Mouse (Mus musculus): Measurements from ENCODE around the gene Trio. TPM values are rescaled to one million over a fixed set of nuclear protein-coding genes. Genes with fewer than 3 reads are reported as not detected.

Gene Trio
- polyA plus RNA-seq, 1 experiment, result 0.03 TPM

GRCm38 (mm10) chr15:28024031-28024964 lies 1.4 kb downstream of the Trio start:
- peaks cover 9% of the 10 kb centered on the region for H3K4me1 ChIP-seq (ENCODE audit: control insufficient read depth)
- H3K4me3 ChIP-seq (replicated peaks), result peak overlapping the region; percentile 57
- no peaks in the 10 kb centered on the region for H3K36me3 ChIP-seq (ENCODE audit: control insufficient read depth)
- H3K9me3 ChIP-seq (ENCODE audit: control insufficient read depth, low read length), result peaks cover 2% of the 10 kb centered on the region; the same call in 1 of the 2 replicates
- H3K27me3 ChIP-seq (ENCODE audit: control insufficient read depth), result peaks cover 69% of the 10 kb centered on the region
- no peak for TF ChIP-seq TAL1 (IDR thresholded peaks at IDR 0.05; ENCODE audit: low read length)
- no peak for TF ChIP-seq GATA1 (IDR thresholded peaks at IDR 0.05; ENCODE audit: low read length)

DNA sequence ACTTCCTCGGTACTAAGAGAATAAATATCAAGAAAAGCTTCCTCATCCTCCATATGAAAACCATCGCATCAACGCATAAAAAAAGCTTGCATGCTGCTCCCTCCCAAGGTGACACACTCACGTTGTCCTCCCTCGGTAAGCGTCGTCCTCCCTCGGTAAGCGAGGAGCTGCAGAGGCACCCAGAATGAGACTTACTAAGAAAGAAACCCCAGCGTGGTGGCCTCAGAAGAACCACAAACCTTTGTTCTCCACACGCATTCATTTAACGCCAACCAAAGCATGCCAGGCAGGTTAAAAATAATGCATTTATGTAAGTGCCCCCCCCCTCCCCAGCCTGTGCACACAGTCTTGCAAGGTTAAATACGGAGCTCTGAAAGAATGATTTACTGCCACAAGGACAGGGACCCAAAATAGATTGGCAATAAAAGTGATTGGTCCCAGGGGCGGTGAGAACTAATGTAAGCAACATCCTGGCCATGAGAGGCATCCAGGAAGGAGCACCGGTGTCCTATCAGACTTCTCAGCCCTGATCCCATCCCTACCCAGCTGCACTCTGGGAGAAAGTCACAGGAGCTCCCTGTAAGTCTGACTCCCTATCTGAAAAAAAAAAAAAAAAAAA lies 3.9 kb downstream of the Trio start:
- no peak for TF ChIP-seq GATA1 (IDR thresholded peaks at IDR 0.05; ENCODE audit: low read length)
- no peak for TF ChIP-seq TAL1 (IDR thresholded peaks at IDR 0.05; ENCODE audit: low read length)
- Histone ChIP-seq H3K27me3 (ENCODE audit: control insufficient read depth) (peaks cover 57% of the 10 kb centered on the region), H3K4me3 (replicated peaks) (no peak overlapping the region), H3K9me3 (ENCODE audit: control insufficient read depth, low read length) (peaks cover 2% of the 10 kb centered on the region; the same call in 1 of the 2 replicates), H3K4me1 (ENCODE audit: control insufficient read depth) (peaks cover 9% of the 10 kb centered on the region), H3K36me3 (ENCODE audit: control insufficient read depth) (no peaks in the 10 kb centered on the region)

DNA sequence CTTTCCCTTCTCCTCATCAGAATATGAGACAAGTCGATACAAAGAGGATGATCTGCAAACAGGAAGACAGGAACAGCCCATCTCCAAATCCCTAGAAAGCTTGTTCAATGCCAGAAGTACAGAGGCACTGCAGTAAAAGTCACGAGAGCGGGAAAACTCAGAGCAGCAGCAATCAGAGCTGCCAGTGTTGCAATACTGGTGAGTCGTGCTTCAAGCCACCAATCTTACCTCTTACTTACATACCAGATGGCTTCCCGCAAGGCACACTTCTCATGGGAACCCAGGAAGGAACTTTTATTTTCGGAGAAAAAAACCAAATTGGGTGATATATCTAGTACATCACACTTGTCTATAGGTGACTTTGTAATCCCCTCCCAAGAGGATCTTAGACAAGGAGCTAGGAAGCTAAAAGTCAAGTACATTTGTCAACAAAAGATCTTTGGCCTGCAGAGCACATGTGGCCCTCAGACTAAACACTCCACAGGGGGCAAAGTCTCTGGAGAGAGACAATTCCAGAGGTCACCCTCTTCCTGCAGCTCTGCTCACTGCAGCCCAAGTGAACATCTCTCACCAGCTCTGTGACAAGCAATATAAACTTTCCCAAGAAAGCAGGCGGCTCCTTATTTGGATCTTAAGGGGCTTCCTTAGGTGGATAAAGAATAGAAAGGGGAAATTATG lies 6.1 kb downstream of the Trio start:
- TF ChIP-seq TAL1 (IDR thresholded peaks at IDR 0.05; ENCODE audit: low read length), result no peak
- TF ChIP-seq GATA1 (IDR thresholded peaks at IDR 0.05; ENCODE audit: low read length), result no peak

GRCm38 (mm10) chr15:28007516-28007915 lies 18.1 kb downstream of the Trio start:
- Histone ChIP-seq H3K27me3 (ENCODE audit: control insufficient read depth) (no peaks in the 10 kb centered on the region), H3K4me3 (replicated peaks) (no peak overlapping the region), H3K9me3 (ENCODE audit: control insufficient read depth, low read length) (no peaks in the 10 kb centered on the region), H3K4me1 (ENCODE audit: control insufficient read depth) (no peaks in the 10 kb centered on the region), H3K36me3 (ENCODE audit: control insufficient read depth) (no peaks in the 10 kb centered on the region)
- TF ChIP-seq TAL1 (IDR thresholded peaks at IDR 0.05; ENCODE audit: low read length) (no peak), GATA1 (IDR thresholded peaks at IDR 0.05; ENCODE audit: low read length) (no peak)

More for the DNA sequence above, 6.1 kb downstream of the Trio start:
- Histone ChIP-seq H3K9me3 (ENCODE audit: control insufficient read depth, low read length) (peaks cover under 1% of the 10 kb centered on the region; the same call in 1 of the 2 replicates), H3K4me3 (replicated peaks) (no peak overlapping the region), H3K4me1 (ENCODE audit: control insufficient read depth) (no peaks in the 10 kb centered on the region), H3K27me3 (ENCODE audit: control insufficient read depth) (peaks cover 35% of the 10 kb centered on the region), H3K36me3 (ENCODE audit: control insufficient read depth) (no peaks in the 10 kb centered on the region)

- no peaks in the 10 kb centered on the region for H3K4me1 ChIP-seq (ENCODE audit: control insufficient read depth)
- no peaks in the 10 kb centered on the region for H3K36me3 ChIP-seq (ENCODE audit: control insufficient read depth)
- TF ChIP-seq TAL1 (IDR thresholded peaks at IDR 0.05; ENCODE audit: low read length) (no peak), GATA1 (IDR thresholded peaks at IDR 0.05; ENCODE audit: low read length) (no peak)
- H3K27me3 ChIP-seq (ENCODE audit: control insufficient read depth), result no peaks in the 10 kb centered on the region
- no peaks in the 10 kb centered on the region for H3K9me3 ChIP-seq (ENCODE audit: control insufficient read depth, low read length)
- no peak overlapping the region for H3K4me3 ChIP-seq (replicated peaks)
These were observed 21.4 kb downstream of the Trio start for GRCm38 (mm10) chr15:28004192-28004767.

DNA sequence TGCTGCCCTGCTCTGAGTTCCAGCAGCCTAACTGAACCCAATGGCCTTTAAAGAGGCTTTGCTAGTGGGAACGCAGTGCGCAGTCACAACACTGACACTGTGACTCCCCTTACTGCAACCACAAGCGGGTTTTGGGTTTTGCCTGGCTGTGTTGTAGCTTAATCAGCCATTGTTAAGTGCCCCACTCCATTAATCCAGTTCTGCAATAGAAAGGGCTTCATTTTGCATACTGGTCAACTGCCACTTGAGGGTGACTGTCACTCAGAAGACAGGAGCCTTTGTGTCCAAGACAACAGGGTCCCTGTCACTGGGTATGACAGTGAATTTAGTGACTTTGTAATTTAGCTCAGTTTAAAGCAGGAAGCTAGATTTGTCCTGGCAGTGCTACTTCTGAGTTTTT lies 23.1 kb downstream of the Trio start:
- no peaks in the 10 kb centered on the region for H3K36me3 ChIP-seq (ENCODE audit: control insufficient read depth)
- H3K9me3 ChIP-seq (ENCODE audit: control insufficient read depth, low read length), result no peaks in the 10 kb centered on the region
- no peaks in the 10 kb centered on the region for H3K27me3 ChIP-seq (ENCODE audit: control insufficient read depth)
- TF ChIP-seq TAL1 (IDR thresholded peaks at IDR 0.05; ENCODE audit: low read length), result no peak
- TF ChIP-seq GATA1 (IDR thresholded peaks at IDR 0.05; ENCODE audit: low read length), result no peak
- H3K4me3 ChIP-seq (replicated peaks), result no peak overlapping the region
- no peaks in the 10 kb centered on the region for H3K4me1 ChIP-seq (ENCODE audit: control insufficient read depth)

- no peaks in the 10 kb centered on the region for H3K9me3 ChIP-seq (ENCODE audit: control insufficient read depth, low read length)
- no peaks in the 10 kb centered on the region for H3K36me3 ChIP-seq (ENCODE audit: control insufficient read depth)
- TF ChIP-seq GATA1 (IDR thresholded peaks at IDR 0.05; ENCODE audit: low read length), result no peak
- TF ChIP-seq TAL1 (IDR thresholded peaks at IDR 0.05; ENCODE audit: low read length), result no peak
- no peaks in the 10 kb centered on the region for H3K4me1 ChIP-seq (ENCODE audit: control insufficient read depth)
- no peaks in the 10 kb centered on the region for H3K27me3 ChIP-seq (ENCODE audit: control insufficient read depth)
- H3K4me3 ChIP-seq (replicated peaks), result no peak overlapping the region
These were observed 24.3 kb downstream of the Trio start for GRCm38 (mm10) chr15:28001299-28001698.

DNA sequence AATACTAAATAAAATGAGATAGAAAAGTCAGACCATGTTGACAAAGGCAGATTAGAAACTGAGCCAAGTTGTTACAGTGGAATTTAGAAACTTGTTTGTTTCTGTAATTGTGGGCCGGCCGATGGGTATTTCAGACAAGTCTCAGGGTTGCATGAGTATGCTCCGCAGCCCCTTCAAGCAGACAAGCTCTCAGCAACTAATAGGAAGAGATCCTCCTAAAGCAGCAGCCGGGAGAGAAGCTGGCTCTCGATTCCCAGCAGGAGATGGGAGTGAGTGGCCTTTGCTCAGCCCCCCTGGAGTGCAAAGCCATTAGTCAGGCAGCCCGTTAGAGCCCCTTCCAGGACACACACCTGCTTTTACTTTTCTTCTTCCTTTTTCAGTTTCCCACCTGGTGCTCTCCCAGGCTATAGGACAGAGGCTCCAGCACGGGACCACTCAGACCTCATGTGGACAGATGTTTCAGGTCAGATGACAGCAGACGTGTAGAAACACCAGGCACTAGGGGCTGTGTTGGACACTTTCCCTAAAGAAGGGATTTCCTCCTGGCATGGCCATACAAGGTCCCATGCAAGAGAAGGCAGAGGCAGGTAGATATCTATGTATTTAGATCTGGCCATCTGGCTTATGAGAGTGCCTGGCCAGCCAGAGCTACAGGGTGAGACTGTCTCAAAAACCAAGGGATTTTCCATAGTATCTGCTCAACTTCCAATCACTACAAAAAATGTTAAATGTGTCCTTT lies 26.9 kb downstream of the Trio start:
- Histone ChIP-seq H3K4me1 (ENCODE audit: control insufficient read depth) (no peaks in the 10 kb centered on the region), H3K27me3 (ENCODE audit: control insufficient read depth) (no peaks in the 10 kb centered on the region), H3K4me3 (replicated peaks) (no peak overlapping the region), H3K9me3 (ENCODE audit: control insufficient read depth, low read length) (no peaks in the 10 kb centered on the region), H3K36me3 (ENCODE audit: control insufficient read depth) (no peaks in the 10 kb centered on the region)
- TF ChIP-seq TAL1 (IDR thresholded peaks at IDR 0.05; ENCODE audit: low read length) (no peak), GATA1 (IDR thresholded peaks at IDR 0.05; ENCODE audit: low read length) (no peak)
